Mouse (Mus musculus) c-Kit-positive CD71-negative TER-119-negative erythroid progenitor cells, embryonic 14.5 days (primary cell): ENCODE measurements at regions not wholly inside any gene's neighbourhood (a gene's known extent, or its start where the extent isn't known, plus 50 kb on each side); places are given as distances from the start of the nearest gene placed in this dataset.

Source experiments
- DNase-seq: peaks from one replicate; pipeline ENCODE4 v3.0.0-alpha.2; 2013; ENCODE audit warnings: low read depth

GRCm38 (mm10) chr6:36004701-36005100, 383.2 kb upstream of the Chrm2 start:
- peak; percentile 0 for DNase-seq

GRCm38 (mm10) chr6:36002090-36002489, 385.8 kb upstream of the Chrm2 start:
- no peak for DNase-seq

- no peak for DNase-seq
Observed at GRCm38 (mm10) chr6:35988891-35989290, 399.0 kb upstream of the Chrm2 start.

GRCm38 (mm10) chr6:35940071-35940470, 400.4 kb upstream of the Mtpn start:
- DNase-seq: no peak

GRCm38 (mm10) chr6:35924189-35924588, 384.5 kb upstream of the Mtpn start:
- no peak for DNase-seq

- DNase-seq: no peak
Observed at GRCm38 (mm10) chr6:35897990-35898389, 358.3 kb upstream of the Mtpn start.

GRCm38 (mm10) chr6:35895692-35896091, 356.0 kb upstream of the Mtpn start:
- DNase-seq: no peak

- no peak for DNase-seq
Observed at GRCm38 (mm10) chr6:35874671-35875070, 335.0 kb upstream of the Mtpn start.

GRCm38 (mm10) chr6:35871388-35871787, 331.7 kb upstream of the Mtpn start:
- no peak for DNase-seq

GRCm38 (mm10) chr6:35864218-35864617, 324.5 kb upstream of the Mtpn start:
- no peak for DNase-seq

GRCm38 (mm10) chr6:35853993-35854392, 314.3 kb upstream of the Mtpn start:
- no peak for DNase-seq

- DNase-seq: no peak
Observed at GRCm38 (mm10) chr6:35816657-35817056, 277.0 kb upstream of the Mtpn start.

- DNase-seq: no peak
Observed at GRCm38 (mm10) chr6:35814476-35814875, 274.8 kb upstream of the Mtpn start.

GRCm38 (mm10) chr6:35805738-35806137, 266.1 kb upstream of the Mtpn start:
- DNase-seq: no peak

- DNase-seq: no peak
Observed at GRCm38 (mm10) chr6:35804041-35804440, 264.4 kb upstream of the Mtpn start.

- no peak for DNase-seq
Observed at GRCm38 (mm10) chr6:35779706-35780105, 240.0 kb upstream of the Mtpn start.

- DNase-seq: no peak
Observed at GRCm38 (mm10) chr6:35770907-35771306, 231.2 kb upstream of the Mtpn start.

GRCm38 (mm10) chr6:35759606-35760246, 220.0 kb upstream of the Mtpn start:
- no peak for DNase-seq

- no peak for DNase-seq
Observed at GRCm38 (mm10) chr6:35746034-35746433, 206.3 kb upstream of the Mtpn start.

- no peak for DNase-seq
Observed at GRCm38 (mm10) chr6:35705587-35705986, 165.9 kb upstream of the Mtpn start.

- DNase-seq: no peak
Observed at GRCm38 (mm10) chr6:35667062-35667461, 127.4 kb upstream of the Mtpn start.

- DNase-seq: no peak
Observed at GRCm38 (mm10) chr6:35651401-35651800, 111.7 kb upstream of the Mtpn start.

GRCm38 (mm10) chr6:35645210-35645609, 105.5 kb upstream of the Mtpn start:
- DNase-seq: no peak

GRCm38 (mm10) chr6:35640672-35641071, 101.0 kb upstream of the Mtpn start:
- DNase-seq: no peak
